Mouse (Mus musculus) kidney, embryonic 16.5 days (tissue): ENCODE data around the gene Tmem43. TPM values are rescaled to one million over a fixed set of nuclear protein-coding genes. Genes with fewer than 3 reads are reported as not detected.
"Not testable (repeated sequence)": the region's sequence is repeated elsewhere in the genome, so short reads cannot be mapped to it uniquely, and the experiment has no call there.

Experiments used
- ATAC-seq: fragments of 200-750 bp; cut with Nextera tagmentation; 2 replicates; pipeline ENCODE4 v1.8.0; 2017; ENCODE audit warnings: moderate TSS enrichment; ENCODE audit not compliant: low FRiP score, low TSS enrichment
- H3K27ac ChIP-seq: fragments of 300-500 bp; sonication (generic); 2 replicates; pipeline ENCODE4 v1.5.1; 2014; ENCODE audit warnings: low read length
- H3K27me3 ChIP-seq: fragments of 300-500 bp; sonication (generic); 2 replicates; pipeline ENCODE4 v1.6.1; 2014; ENCODE audit warnings: low read length, control low read depth, mixed read lengths; ENCODE audit not compliant: insufficient read depth
- H3K36me3 ChIP-seq: fragments of 300-500 bp; sonication (generic); 2 replicates; pipeline ENCODE4 v1.6.1; 2014; ENCODE audit warnings: low read length, control low read depth, mixed read lengths; ENCODE audit not compliant: insufficient read depth
- H3K4me1 ChIP-seq: fragments of 300-500 bp; sonication (generic); 2 replicates; pipeline ENCODE4 v1.6.1; 2014; ENCODE audit warnings: low read length, control low read depth, mixed read lengths; ENCODE audit not compliant: insufficient read depth
- H3K4me2 ChIP-seq: fragments of 300-500 bp; sonication (generic); replicated peaks from 2 replicates; pipeline ENCODE4 v1.6.1; 2014; ENCODE audit warnings: low read depth, low read length
- H3K4me3 ChIP-seq: fragments of 300-500 bp; sonication (generic); 2 replicates; pipeline ENCODE4 v1.5.1; 2014; ENCODE audit warnings: mild to moderate bottlenecking, low read length
- H3K9ac ChIP-seq: fragments of 300-500 bp; sonication (generic); replicated peaks from 2 replicates; pipeline ENCODE4 v1.6.1; 2014; ENCODE audit warnings: low read length
- H3K9me3 ChIP-seq: fragments of 300-500 bp; sonication (generic); 2 replicates; pipeline ENCODE4 v1.6.1; 2016; ENCODE audit warnings: low read length, control low read depth
- WGBS: fragments of 180-500 bp; shearing (Covaris S2); extraction: QIAGEN DNeasy Blood & Tissue Kit; methylation state at CpG from one replicate; pipeline ENCODE4 v1.1.7; 2014; 5-methylcytosine and 5-hydroxymethylcytosine counted together
- polyA plus RNA-seq: library from polyadenylated mRNA; unstranded; fragments of >200 nt; fragmentation: Nextera tagmentation; extraction: Ambion mirVana; gene quantifications from 2 replicates; pipeline ENCODE4 v1.2.1, GENCODE M21; 2015

Tmem43 gene
- polyA plus RNA-seq, 1 experiment from 2014 or later: 54.3 TPM

GRCm38 (mm10) chr6:91465756-91466155 is 7.7 kb upstream of the Tmem43 start:
- 92% methylated on average over 2 of the region's 2 CpGs for WGBS
- Histone ChIP-seq H3K9ac (no peak overlapping the region), H3K27me3 (no peaks in the 10 kb centered on the region), H3K4me2 (no peak overlapping the region), H3K36me3 (peaks cover 50% of the 10 kb centered on the region), H3K9me3 (no peaks in the 10 kb centered on the region), H3K4me1 (no peaks in the 10 kb centered on the region), H3K27ac (no peak overlapping the region), H3K4me3 (no peak overlapping the region)
- no peak for ATAC-seq

- no peak overlapping the region for H3K27ac ChIP-seq
- no peak for ATAC-seq
- no peaks in the 10 kb centered on the region for H3K9me3 ChIP-seq
- no peak overlapping the region for H3K4me3 ChIP-seq
- WGBS: 82% methylated on average over 1 of the region's 1 CpGs
- H3K27me3 ChIP-seq: no peaks in the 10 kb centered on the region
- H3K4me2 ChIP-seq: no peak overlapping the region
- H3K4me1 ChIP-seq: peaks cover 5% of the 10 kb centered on the region
- peaks cover 50% of the 10 kb centered on the region for H3K36me3 ChIP-seq
- H3K9ac ChIP-seq: no peak overlapping the region
Measured at GRCm38 (mm10) chr6:91467106-91467505, 6.4 kb upstream of the Tmem43 start.

GRCm38 (mm10) chr6:91470712-91471111 is 2.8 kb upstream of the Tmem43 start:
- H3K4me2 ChIP-seq: no peak overlapping the region
- H3K4me1 ChIP-seq: peaks cover 22% of the 10 kb centered on the region
- ATAC-seq: no peak
- no peak overlapping the region for H3K4me3 ChIP-seq
- peaks cover 21% of the 10 kb centered on the region for H3K36me3 ChIP-seq
- WGBS: 77% methylated on average over 2 of the region's 2 CpGs
- H3K9me3 ChIP-seq: no peaks in the 10 kb centered on the region
- no peaks in the 10 kb centered on the region for H3K27me3 ChIP-seq
- no peak overlapping the region for H3K27ac ChIP-seq
- H3K9ac ChIP-seq: no peak overlapping the region

GRCm38 (mm10) chr6:91471427-91471826 is 2.1 kb upstream of the Tmem43 start:
- not testable (repeated sequence) for H3K9ac ChIP-seq, H3K27me3 ChIP-seq, H3K27ac ChIP-seq, H3K9me3 ChIP-seq, ATAC-seq, H3K4me2 ChIP-seq, H3K4me3 ChIP-seq
- Histone ChIP-seq H3K36me3 (peaks cover 16% of the 10 kb centered on the region), H3K4me1 (peaks cover 22% of the 10 kb centered on the region)
- 92% methylated on average over 3 of the region's 3 CpGs for WGBS

- ATAC-seq: no peak
- Histone ChIP-seq H3K9me3 (no peaks in the 10 kb centered on the region), H3K9ac (peak overlapping the region; percentile 83), H3K27ac (peak overlapping the region; percentile 9; the same call in 1 of the 2 replicates), H3K4me3 (peak overlapping the region; percentile 70), H3K36me3 (peaks cover 10% of the 10 kb centered on the region), H3K27me3 (no peaks in the 10 kb centered on the region), H3K4me2 (peak overlapping the region; percentile 62), H3K4me1 (peaks cover 22% of the 10 kb centered on the region)
- 23% methylated on average over 6 of the region's 6 CpGs for WGBS
Measured at GRCm38 (mm10) chr6:91472319-91472718, 1.2 kb upstream of the Tmem43 start.

- Histone ChIP-seq H3K27ac (peak overlapping the region; percentile 48), H3K4me1 (peaks cover 22% of the 10 kb centered on the region), H3K9ac (peak overlapping the region; percentile 75), H3K4me2 (peak overlapping the region; percentile 66), H3K27me3 (no peaks in the 10 kb centered on the region), H3K4me3 (peak overlapping the region; percentile 70), H3K9me3 (no peaks in the 10 kb centered on the region), H3K36me3 (peaks cover 24% of the 10 kb centered on the region; the same call in 1 of the 2 replicates)
- ATAC-seq: peak; percentile 49
- under 1% methylated on average over 27 of the region's 27 CpGs for WGBS
Measured at GRCm38 (mm10) chr6:91473805-91474440, 420 bp downstream of the Tmem43 start.

GRCm38 (mm10) chr6:91474441-91475190 is 1.1 kb downstream of the Tmem43 start:
- H3K27me3 ChIP-seq: no peaks in the 10 kb centered on the region
- no peak overlapping the region for H3K27ac ChIP-seq
- WGBS: 53% methylated on average over 9 of the region's 9 CpGs
- no peaks in the 10 kb centered on the region for H3K9me3 ChIP-seq
- H3K4me1 ChIP-seq: peaks cover 22% of the 10 kb centered on the region
- ATAC-seq: no peak
- H3K36me3 ChIP-seq: peaks cover 30% of the 10 kb centered on the region
- H3K9ac ChIP-seq: peak overlapping the region; percentile 75
- H3K4me3 ChIP-seq: peak overlapping the region; percentile 70
- H3K4me2 ChIP-seq: peak overlapping the region; percentile 66

- Histone ChIP-seq H3K4me2 (no peak overlapping the region), H3K4me1 (peaks cover 22% of the 10 kb centered on the region), H3K27ac (no peak overlapping the region), H3K4me3 (no peak overlapping the region), H3K9me3 (no peaks in the 10 kb centered on the region), H3K36me3 (peaks cover 42% of the 10 kb centered on the region), H3K9ac (no peak overlapping the region), H3K27me3 (no peaks in the 10 kb centered on the region)
- ATAC-seq: no peak
- WGBS: 86% methylated on average over 2 of the region's 2 CpGs
Measured at GRCm38 (mm10) chr6:91476541-91476940, 3.0 kb downstream of the Tmem43 start.

- Histone ChIP-seq H3K4me3 (no peak overlapping the region), H3K27ac (no peak overlapping the region), H3K9ac (no peak overlapping the region), H3K4me1 (no peaks in the 10 kb centered on the region), H3K9me3 (no peaks in the 10 kb centered on the region), H3K27me3 (no peaks in the 10 kb centered on the region), H3K36me3 (peaks cover 86% of the 10 kb centered on the region), H3K4me2 (no peak overlapping the region)
- 88% methylated on average over 2 of the region's 2 CpGs for WGBS
- ATAC-seq: no peak
Measured at GRCm38 (mm10) chr6:91483371-91483770, 9.9 kb downstream of the Tmem43 start.
